Mouse (Mus musculus) E14TG2a.4 (cell line): Measurements from ENCODE around the gene Hoxa4.

Source experiments
- H3K27me3 ChIP-seq: 2 replicates; pipeline ENCODE4 v1.6.1; 2014; ENCODE audit warnings: low read length, control low read depth; ENCODE audit not compliant: insufficient read depth
- H3K36me3 ChIP-seq: 2 replicates; pipeline ENCODE4 v1.6.1; 2014; ENCODE audit warnings: low read length, control low read depth; ENCODE audit not compliant: insufficient read depth
- H3K4me1 ChIP-seq: replicated peaks from 2 replicates; pipeline ENCODE4 v1.6.1; 2014; ENCODE audit warnings: low read depth, low read length, control low read depth
- H3K4me3 ChIP-seq: replicated peaks from 2 replicates; pipeline ENCODE4 v1.5.1; 2014; ENCODE audit warnings: mild to moderate bottlenecking, low read length
- H3K9me3 ChIP-seq: 2 replicates; pipeline ENCODE4 v1.6.1; 2014; ENCODE audit warnings: low read length, control low read depth
- CTCF ChIP-seq: conservative IDR thresholded peaks from 2 replicates; pipeline ENCODE4 v1.5.1; 2014; ENCODE audit warnings: low read length
- NANOG ChIP-seq: IDR thresholded peaks from 2 replicates; pipeline ENCODE4 v1.6.1; 2014; ENCODE audit warnings: borderline replicate concordance, low read length, mixed read lengths
- POU5F1 ChIP-seq: IDR thresholded peaks from 2 replicates; pipeline ENCODE4 v1.6.1; 2014; ENCODE audit warnings: low read length, borderline replicate concordance

Hoxa4 gene

GRCm38 (mm10) chr6:52164626-52165440 lies 26.7 kb downstream of the Hoxa4 start, which contains the start of gene Hoxa2:
Hoxa2 (minus strand) TSS chr6:52164831.
- no peak for TF ChIP-seq NANOG
- no peak for TF ChIP-seq CTCF
- TF ChIP-seq POU5F1 = no peak

DNA sequence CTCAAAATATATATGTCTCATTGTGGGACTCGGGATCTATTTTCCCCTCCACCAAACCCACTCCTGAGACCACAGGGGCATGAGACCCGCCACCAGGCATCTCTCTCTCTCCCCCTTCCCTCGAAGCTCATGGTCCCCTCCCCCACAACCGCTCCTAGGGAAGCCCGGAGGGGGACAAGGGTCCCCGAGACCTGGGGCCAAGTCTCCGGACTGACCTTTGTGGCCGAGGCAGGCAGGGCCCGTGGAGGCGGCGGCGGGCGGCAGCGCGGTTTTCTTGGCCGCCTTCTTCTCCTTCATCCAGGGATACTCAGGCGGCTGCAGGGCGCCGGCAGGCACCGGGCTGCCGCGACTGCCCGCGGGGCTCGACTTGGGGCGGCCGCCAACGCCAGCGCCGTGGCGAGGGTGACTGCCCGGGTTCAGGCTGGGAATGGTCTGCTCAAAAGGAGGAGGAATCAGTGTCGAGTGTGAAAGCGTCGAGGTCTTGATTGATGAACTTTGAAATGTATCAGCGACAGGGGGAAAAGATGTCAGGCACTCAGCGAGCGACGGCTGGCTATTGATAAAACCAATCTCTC lies 27.4 kb downstream of the Hoxa4 start:
- H3K36me3 ChIP-seq = no peaks in the 10 kb centered on the region
- TF ChIP-seq CTCF (no peak), POU5F1 (no peak), NANOG (no peak)
- peaks cover 70% of the 10 kb centered on the region for H3K4me1 ChIP-seq
- no peaks in the 10 kb centered on the region; the same call in 1 of the 2 replicates for H3K9me3 ChIP-seq
- peak overlapping the region; percentile 56 for H3K4me3 ChIP-seq
- H3K27me3 ChIP-seq = peaks cover 95% of the 10 kb centered on the region

More at GRCm38 (mm10) chr6:52164626-52165440, 26.7 kb downstream of the Hoxa4 start, which contains the start of gene Hoxa2:
- Histone ChIP-seq H3K9me3 (no peaks in the 10 kb centered on the region; the same call in 1 of the 2 replicates), H3K4me3 (peak within 1 kb of the TSS; percentile 56), H3K36me3 (no peaks in the 10 kb centered on the region), H3K27me3 (peaks cover 94% of the 10 kb centered on the region), H3K4me1 (peaks cover 64% of the 10 kb centered on the region)

GRCm38 (mm10) chr6:52163366-52164031 lies 28.1 kb downstream of the Hoxa4 start:
- H3K4me3 ChIP-seq = peak overlapping the region; percentile 56; the same call in 1 of the 2 replicates
- H3K4me1 ChIP-seq = peaks cover 66% of the 10 kb centered on the region
- H3K27me3 ChIP-seq = peaks cover 91% of the 10 kb centered on the region
- no peaks in the 10 kb centered on the region for H3K36me3 ChIP-seq
- TF ChIP-seq CTCF (no peak), POU5F1 (no peak), NANOG (no peak)
- H3K9me3 ChIP-seq = no peaks in the 10 kb centered on the region; the same call in 1 of the 2 replicates

- TF ChIP-seq NANOG (no peak), CTCF (no peak), POU5F1 (no peak)
- H3K4me3 ChIP-seq = no peak overlapping the region
- peaks cover 62% of the 10 kb centered on the region for H3K4me1 ChIP-seq
- no peaks in the 10 kb centered on the region for H3K9me3 ChIP-seq
- peaks cover 87% of the 10 kb centered on the region for H3K27me3 ChIP-seq
- H3K36me3 ChIP-seq = no peaks in the 10 kb centered on the region
Observed at GRCm38 (mm10) chr6:52162611-52163365, 28.8 kb downstream of the Hoxa4 start.

- H3K4me1 ChIP-seq = peaks cover 66% of the 10 kb centered on the region
- H3K4me3 ChIP-seq = no peak overlapping the region
- TF ChIP-seq CTCF (no peak), NANOG (no peak), POU5F1 (no peak)
- H3K27me3 ChIP-seq = peaks cover 87% of the 10 kb centered on the region
- H3K9me3 ChIP-seq = no peaks in the 10 kb centered on the region
- H3K36me3 ChIP-seq = no peaks in the 10 kb centered on the region
Observed at GRCm38 (mm10) chr6:52162093-52162380, 29.5 kb downstream of the Hoxa4 start.

- no peaks in the 10 kb centered on the region for H3K36me3 ChIP-seq
- no peaks in the 10 kb centered on the region for H3K9me3 ChIP-seq
- TF ChIP-seq NANOG (no peak), CTCF (no peak), POU5F1 (no peak)
- peaks cover 70% of the 10 kb centered on the region for H3K4me1 ChIP-seq
- H3K27me3 ChIP-seq = peaks cover 87% of the 10 kb centered on the region
- H3K4me3 ChIP-seq = no peak overlapping the region
Observed at GRCm38 (mm10) chr6:52161336-52162092, 30.0 kb downstream of the Hoxa4 start.

GRCm38 (mm10) chr6:52160511-52161335 lies 30.8 kb downstream of the Hoxa4 start:
- Histone ChIP-seq H3K9me3 (no peaks in the 10 kb centered on the region), H3K36me3 (no peaks in the 10 kb centered on the region), H3K4me1 (peaks cover 69% of the 10 kb centered on the region), H3K27me3 (peaks cover 87% of the 10 kb centered on the region), H3K4me3 (no peak overlapping the region)
- no peak for TF ChIP-seq POU5F1
- TF ChIP-seq NANOG = no peak
- no peak for TF ChIP-seq CTCF
